Mouse (Mus musculus): ENCODE results near the gene Plcb4.

Plcb4 gene

DNA sequence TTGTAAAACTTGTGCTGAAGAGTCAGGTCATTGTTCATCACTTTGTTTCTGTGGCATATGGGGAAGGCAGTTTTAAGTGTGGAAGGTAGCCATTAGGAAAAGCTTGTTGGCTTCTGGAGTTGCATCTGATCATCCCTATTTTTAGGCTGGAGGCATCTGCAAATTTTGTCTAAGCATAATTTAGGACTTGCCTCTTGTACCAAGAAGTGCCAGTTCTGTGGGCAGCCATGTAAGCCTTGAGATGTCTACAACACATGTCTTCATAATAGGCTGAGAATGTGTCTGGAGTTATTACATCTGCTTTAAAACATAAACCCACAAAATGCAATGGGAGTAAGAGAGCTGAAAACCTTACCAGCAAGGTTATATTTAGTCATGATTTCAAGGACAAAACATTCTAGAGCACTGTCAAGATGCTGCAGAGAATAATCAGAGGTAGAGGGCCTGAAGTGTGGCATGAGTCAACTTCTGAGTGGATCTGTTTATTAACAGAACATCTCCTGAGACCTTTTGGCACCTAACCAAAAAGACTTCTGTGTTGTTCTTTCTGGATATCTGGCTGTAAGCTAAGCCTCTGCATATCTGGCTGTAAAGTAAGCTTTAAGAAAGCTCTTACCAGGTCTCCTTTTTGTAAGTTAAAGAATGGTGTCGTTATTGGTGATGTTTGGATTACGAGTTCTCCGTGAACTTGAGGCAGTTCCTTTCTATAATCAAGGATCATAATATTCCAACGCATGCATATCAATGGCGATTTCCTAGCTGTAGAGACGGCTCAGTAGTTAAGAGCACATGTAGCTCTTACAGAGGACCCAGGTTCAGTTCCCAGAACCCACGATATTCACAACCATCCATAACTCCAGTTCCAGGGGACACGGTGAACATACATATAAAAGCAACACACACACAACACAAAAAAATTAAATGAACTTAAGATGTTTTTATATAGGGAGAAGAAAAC is 203.0 kb downstream of the Plcb4 start:
- DNase-seq, result no peak

DNA sequence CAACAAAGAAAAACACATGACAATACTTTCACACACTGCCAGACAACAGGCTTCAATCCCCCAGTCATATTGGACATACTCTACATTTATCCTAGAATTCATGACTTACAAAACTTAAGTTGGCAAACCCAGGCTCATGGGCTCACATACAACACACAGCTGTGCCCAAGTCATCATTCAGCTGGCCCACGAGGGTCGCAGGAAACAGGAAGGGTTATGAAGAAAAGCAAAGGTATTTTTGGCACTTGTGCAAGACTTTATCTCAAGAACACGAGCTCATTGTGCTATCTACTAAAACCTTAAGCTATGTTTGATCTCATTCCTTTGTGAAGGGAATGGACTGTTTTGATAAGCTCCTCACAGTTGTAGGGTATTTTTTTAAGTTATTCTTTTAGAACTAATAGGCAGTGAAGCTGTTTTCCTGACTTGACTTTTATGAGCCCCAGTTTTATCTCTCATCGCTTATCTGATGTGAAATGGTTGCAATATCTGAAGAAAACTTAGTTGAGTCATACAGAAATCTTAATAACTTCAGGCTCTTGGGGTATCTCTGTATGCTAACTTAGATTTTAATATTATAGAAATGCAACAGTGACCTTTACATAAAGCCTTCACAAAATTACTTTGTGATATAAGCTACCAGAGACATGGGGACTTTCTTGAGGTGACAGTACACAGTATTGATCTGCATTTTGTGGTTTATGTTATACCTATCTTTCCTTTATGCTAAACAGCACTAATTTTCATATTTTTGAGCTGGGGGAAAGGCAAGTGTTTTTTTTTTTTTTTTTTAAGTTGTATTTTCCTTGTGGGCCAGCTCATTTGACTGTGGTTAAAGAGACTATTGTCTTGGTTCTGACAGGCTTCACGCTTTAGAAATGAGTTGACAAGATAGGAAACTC is 203.9 kb downstream of the Plcb4 start:
- DNase-seq, result no peak

DNA sequence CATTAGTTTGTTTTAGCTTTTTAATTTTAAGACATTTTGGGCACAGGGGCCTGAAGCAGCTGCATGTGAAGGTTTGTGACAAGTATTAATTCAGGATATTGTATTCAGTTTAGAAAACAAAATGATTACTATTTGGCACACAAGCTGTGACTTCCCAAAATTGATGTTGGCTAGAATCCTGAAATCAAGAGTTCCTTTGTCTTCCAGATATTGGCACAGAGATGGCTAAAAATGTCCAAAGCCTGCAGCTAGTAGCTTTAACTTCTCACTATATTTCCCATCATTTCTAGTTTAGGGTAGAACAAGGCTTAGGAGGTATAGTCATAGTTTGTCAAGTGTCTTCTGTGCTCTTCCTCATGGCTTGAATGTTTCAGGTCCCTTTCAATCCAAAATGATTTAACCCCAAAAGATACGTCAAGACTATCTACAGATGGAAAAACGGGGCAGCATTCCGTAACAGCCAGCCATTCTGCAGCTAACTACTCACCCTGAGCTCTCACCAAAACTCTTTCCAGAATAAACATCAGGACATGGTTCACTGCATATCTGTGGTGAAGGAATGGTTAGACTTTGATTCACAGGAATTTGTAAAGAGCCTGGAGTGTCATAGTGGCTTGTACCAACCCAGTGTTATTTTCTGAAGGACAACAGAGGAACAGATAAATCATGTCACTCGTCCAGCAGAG is 204.7 kb downstream of the Plcb4 start:
- no peak for DNase-seq

DNA sequence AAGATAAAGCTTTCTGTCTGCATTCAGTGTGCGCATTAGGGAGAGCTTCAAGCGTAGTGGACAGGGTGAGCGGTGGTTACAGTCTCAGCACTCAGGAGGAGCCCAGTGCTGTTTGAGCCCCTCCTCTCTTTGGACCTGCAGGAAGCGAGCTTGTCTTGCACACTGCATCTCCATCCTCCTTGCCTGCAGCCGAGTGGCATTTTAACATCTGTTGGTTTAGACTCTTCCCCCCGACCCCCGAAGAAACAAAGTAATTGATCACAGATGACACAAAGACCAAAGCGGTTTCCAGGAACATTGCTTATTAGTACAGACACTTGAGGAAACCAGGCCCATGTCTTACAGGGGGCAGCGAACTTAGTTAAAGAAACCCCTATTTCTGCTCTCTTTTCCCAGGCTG is 207.6 kb downstream of the Plcb4 start:
- DNase-seq, result no peak

DNA sequence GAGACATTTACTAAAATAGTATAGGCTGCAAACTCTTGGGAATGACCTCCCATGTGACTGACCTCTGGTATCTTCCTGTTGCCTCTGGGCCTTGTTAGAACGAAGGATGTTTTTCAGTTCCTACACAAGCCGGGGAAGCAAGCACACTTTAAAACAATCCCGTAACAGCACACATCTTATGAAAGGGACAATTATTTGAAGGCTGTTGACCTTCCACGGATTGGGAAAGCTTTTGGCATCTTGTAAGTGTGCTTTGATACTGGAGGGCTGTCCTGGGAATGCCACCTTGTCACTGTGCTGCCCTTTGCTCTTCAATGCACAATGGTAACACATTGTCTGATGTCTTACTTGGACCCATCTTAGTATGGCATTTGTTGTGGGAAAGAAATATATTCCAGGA is 208.0 kb downstream of the Plcb4 start:
- no peak for DNase-seq

DNA sequence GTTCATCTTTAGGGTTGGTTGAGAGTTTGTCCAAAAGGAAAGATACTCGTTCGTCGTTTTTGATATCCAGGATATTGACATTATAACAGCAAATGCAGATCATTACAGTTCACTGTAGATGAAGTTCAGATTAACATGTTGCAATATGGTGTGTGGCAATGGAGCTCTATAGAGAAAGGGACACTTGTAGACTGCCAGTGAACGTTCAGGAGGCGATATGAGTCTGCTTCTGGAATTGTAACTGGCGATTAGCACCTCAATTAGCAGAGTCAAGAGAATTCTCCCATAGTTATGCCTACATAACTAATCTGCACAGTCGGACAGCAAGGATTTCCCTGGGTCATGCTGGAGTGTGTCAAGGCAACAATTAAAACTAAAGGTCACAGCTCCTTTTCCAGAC is 210.8 kb downstream of the Plcb4 start:
- DNase-seq, result no peak

DNA sequence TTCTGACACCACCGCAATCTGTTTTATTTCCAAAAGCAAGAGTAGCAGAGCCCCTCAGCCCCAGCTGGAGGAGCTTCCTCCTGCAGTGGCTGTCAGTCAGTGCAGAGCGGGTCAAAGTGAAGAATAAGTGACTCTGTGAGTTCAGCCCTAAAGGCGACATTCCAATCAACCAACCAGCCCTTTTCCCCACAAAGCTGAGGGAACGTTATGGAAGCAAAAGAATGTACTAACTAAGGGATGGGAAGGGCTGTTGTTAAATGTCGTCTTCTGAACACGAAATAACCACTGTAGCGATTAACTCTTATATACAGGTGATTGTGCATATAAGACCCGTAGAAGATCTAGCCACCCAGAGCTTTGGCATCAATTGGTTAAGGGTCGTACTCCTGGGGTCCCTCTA is 214.3 kb downstream of the Plcb4 start:
- no peak for DNase-seq

DNA sequence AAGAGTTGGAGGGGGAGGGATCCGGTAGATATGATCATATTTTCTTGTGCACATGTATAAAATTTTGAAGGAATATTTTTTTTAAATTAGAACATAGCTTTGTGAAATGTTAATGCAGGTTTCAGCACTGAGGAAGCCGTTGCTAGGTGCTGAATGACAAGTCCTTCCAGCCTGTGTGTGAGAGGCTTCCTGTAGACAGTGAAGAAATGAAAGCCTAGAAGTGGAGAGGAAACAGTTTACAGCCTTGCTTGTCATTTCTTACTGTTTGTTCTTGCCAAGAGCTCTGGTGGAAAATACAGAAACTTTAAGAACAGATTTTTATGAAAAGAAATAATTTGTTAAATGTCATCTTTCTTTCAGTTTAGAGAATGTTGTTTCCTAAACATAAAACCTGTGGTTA is 214.9 kb downstream of the Plcb4 start:
- no peak for DNase-seq

DNA sequence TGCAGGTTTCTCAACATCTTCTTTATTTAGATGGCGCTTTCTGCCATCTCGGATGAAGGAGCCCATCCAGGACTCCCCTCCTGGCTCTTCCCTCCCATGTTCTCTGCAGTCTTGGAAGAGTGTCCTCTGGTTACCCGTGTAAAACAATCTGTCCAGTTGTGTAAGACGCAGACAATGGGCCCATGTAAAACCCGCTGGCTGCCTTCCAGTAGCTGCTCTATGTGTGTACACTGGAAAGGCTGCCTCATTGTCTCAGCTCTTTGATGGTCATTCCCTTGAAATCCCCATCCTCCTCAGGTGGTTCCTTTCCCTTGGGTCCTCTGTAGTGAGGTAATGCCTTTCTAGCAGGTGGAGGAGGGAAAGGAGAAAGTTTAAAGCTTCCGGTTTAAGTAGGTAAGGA is 216.7 kb downstream of the Plcb4 start:
- no peak for DNase-seq

DNA sequence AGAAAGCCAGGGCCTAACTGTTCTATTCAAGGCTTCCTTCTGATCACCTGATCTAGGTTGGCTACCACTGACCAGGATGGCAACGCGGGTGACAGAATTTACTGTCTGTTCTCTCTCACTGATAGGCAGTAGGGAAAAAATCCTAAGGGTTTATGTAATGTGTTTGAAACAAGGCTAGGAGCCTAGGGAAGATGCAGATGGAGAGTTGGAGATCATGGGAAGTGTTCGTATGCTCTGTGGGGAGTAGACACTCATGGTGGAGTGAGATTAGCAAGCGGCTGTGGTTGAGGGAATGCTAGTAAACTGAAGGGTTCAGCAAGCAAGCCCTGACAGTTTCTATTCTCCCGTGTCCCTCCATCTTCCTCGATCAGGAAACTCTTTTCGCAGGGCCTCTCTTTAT is 220.5 kb downstream of the Plcb4 start:
- DNase-seq, result no peak

DNA sequence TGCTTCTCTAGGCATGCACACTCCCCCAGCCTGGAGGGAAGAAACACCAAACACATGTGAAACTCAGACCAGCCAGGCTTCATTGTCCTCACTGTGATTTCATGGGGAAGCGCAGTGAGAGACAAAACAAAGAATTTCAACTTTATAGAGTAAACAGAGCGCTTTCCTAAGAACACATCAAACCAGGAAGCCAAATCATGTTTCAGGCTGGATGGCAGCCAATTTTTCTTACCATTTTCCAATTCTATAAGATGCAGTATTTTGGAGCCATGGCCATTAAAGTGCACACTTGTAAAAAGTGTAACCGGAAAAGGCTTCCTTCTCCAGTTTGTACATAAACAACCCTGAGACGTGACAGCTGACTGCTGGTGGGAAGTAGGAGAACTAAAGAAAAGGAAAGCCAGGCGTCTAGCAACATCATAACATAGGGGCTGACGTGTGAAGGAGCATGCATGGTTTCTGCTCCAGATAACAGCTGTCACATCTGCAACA is 221.5 kb downstream of the Plcb4 start:
- no peak for DNase-seq

DNA sequence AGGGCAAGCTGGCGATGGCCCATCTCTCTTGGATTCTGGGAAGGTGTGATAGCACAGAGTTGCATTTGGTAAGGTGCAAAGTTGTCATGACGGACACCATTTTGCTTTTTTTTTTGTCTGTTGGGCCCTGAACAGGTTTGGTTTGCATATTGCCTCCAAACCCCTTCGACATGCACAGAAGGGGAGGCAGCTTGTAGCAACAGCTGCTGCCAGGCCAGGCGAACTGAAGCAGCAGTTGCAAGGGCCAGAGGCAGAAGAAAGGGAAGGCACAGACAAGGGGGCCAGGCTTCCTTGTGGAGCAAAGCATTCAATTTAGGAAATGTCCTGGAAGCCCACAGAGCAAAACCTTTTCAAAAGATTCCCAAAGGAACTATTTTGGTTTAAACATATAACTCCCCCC is 224.5 kb downstream of the Plcb4 start:
- DNase-seq, result no peak

DNA sequence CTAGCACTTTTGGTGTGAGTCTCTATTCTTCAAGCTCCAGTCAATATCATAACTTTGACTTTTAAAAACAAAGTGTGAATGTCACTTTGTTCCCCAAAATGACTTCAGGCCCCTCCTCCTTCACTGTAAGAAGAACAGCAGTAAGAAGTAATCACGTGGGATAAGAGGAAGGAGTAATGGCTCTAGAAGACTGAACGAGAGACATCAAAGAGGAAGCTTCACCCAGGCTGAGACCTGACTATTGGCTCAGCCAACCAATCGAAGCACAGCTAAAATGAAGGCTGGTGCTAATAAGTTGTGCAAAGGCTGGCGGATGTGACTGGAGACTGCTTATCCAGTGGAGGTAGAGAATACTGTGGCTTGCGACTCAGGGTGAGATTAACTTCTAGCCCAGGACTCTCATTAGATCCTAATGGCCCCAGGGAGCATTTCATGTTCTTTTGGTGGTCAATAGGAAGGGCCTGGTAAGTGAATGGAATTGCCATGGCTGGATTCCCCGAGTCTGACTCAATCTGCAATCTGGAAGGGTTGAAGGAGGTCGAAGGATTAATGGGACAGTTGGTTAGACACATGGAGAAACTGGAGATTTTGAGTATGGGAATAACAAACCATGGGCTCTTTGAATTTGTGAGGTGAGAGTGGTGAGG is 225.8 kb downstream of the Plcb4 start:
- DNase-seq, result no peak

DNA sequence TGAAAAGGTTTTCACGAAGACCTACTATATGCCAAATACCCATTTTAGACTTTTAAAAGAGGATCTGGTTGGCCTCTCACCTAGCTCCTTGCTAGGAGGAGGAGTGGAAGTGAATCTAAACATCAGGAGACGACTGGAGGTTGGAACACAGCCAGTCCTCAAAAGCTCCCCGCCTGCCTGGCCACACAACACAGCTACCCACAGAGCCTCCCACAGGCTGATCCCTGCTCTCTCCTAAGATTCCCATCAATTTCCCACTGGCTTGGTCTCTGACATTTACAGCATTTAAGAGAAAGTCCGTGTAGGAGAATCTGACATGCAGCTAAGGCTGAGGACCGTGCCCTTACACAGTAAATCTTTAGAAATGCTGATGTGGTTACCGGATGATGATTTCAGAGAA is 226.8 kb downstream of the Plcb4 start:
- DNase-seq, result no peak

DNA sequence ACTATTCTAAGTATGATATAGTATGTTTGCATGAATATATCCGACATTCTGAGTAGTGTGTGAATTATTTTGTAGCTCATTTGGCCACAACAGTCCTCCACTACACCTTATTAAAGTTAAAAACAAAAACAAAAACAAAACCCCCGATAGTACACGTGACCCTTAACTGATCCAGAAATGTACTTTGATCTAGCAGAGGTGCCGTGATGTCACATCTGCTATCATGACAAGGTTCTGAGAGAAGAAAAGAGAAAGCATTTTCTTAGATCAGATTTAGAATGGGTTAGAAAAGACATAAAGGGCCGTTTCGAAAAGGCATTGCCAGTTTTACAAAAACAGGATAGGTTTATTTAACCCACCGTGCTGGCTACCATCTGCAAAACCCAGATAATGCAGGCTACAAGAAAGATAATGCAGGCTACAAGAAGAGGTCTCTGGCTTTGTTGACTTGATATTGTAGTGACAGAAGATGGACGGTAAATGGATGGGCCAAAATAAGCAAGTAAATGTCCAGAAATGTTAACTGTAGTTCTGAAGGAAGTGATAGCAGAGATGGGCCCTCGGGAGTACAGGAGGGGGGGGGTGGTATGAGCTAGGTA is 227.4 kb downstream of the Plcb4 start:
- no peak for DNase-seq

DNA sequence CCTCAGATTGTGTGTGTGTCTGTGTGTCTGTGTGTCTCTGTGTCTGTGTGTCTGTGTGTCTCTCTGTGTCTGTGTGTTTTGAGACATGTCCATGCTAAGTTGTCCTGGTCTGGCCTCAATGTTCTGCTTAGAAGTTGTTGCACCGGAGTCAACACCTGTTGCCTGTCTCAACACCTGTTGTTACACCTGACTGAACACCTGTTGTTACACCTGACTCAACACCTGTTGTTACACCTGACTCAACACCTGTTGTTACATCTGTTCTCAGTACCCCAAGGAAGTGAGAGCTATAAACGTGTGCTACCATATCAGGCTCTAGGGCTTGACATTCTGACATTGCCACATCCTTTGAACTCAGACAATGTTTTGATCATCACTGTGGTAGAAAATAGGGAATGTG is 229.0 kb downstream of the Plcb4 start:
- no peak for DNase-seq

DNA sequence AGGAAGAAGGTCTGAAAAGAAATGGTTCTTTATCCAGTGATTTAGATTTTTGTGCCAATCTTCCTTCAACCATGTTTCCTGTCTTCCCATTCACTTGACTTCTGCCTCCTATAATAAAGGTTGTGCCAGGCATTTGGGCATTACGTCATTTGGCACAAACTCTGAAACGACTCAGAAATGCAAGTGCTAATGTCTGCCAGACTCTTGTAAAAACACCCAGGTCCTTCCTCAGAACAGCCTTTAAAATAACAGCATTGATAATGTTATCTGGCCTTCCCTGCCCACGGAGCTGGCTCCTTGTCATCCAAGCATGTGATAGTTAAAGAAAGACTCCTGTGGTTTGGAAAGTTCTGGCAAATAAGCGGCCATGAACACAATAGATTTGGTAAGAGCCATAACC is 229.4 kb downstream of the Plcb4 start:
- DNase-seq, result no peak

DNA sequence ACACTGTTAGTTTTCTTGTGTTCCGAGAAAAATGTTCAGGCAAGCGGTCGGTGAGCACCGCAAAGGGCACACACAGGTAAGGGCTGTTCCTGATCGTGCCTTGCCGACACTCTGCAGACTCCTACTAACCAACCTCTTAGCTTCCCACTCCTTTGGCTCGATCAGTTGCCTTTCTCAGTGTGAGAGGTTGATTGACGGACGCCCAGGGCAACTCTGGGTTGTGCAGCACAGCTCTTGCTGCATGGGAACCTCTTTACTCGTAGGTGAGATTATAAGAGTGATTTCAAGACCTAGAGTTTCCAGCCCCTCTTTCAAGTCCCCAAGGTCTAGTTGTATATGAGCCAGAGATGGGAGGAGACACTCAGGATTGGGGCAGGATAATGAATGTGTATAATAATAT is 230.0 kb downstream of the Plcb4 start:
- no peak for DNase-seq

DNA sequence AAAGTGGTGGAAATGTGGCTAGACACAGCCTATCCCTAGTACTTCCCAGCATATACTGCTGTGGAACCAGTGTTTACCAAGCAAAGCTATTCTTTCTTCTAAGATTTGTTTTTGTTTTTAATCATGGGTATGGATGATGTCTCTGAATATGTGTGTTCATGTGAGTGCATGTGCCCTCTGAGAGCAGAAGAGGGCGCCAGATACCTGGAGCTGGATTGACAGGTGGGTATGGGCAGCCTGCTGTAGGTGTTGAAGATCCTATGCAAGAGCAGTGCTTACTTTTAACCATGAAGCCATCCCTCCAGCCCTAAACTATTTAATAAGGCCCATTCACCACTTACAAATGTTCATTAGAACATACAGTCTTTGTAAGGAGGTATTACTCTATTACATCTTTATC is 231.3 kb downstream of the Plcb4 start:
- no peak for DNase-seq

DNA sequence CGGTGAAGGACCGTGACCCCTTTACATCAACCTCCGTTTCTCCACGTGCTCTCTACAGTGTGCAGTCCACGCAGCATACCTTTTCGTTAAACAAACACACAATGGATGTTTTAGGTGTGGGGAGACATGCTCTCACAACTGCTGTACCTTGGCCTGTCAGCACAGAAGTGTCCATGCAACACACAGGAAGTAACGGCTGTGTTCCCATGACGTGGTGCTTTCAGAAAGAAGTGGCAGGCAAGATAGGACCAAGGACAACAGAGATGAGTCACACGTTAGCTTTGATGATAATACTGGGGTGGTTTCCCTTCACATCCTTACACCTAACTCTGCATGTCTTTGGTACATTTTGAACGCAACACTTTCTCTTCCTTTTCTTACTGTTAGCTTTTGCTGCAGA is 232.3 kb downstream of the Plcb4 start:
- no peak for DNase-seq

DNA sequence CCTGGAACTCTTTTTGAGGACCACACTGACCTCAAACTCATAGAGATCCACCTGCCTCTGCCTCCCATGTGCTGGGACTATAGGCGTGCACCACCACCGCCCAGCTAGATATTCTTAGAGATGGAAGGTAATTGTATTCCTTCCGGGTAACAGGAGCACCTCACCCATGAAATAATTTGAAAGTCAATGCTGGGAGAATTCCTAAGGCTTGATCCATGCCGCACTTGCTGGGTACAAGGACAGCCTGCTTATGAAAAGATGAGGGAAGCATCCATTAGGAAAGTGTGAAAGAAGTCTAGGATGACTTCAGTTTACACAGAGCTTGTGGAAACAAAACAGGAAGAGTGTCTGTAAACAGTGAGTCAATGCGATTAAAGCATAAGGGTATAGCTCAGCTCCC is 232.9 kb downstream of the Plcb4 start:
- DNase-seq, result no peak

DNA sequence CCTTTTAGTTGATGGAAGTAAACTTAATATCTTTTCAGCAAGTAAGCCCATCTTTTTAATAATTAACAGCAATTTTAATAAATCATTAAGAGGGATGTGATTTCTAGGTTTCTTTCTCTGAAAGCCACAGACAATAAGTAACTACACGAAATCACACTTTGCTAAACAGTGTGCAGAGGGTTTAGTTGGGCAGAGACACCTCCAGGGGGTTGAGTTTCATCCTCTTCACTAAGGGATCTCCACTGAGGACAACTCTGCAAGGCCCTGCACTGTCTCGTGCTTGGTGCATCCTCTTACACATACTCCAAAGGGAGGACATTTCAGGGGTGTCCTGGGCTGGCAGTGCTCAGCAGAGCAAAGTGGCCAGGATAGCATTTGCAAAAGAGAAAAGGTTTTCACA is 235.8 kb downstream of the Plcb4 start:
- no peak for DNase-seq

Measured in thymus, postnatal 14 days (tissue).